Mouse (Mus musculus) liver, postnatal 0 days (tissue): ENCODE measurements at regions not wholly inside any gene's neighbourhood (a gene's known extent, or its start where the extent isn't known, plus 50 kb on each side); places are given as distances from the start of the nearest gene placed in this dataset.
"Not testable (repeated sequence)": the region's sequence is repeated elsewhere in the genome, so short reads cannot be mapped to it uniquely, and the experiment has no call there.

Experiments used
- ATAC-seq: fragments of 200-750 bp; cut with Nextera tagmentation; 2 replicates; pipeline ENCODE4 v1.8.0; 2017; ENCODE audit warnings: mild to moderate bottlenecking, moderate library complexity
- DNase-seq: peaks from one replicate; pipeline ENCODE4 v3.0.0-alpha.2; 2016
- H3K27ac ChIP-seq: fragments of 300-500 bp; sonication (generic); 2 replicates; pipeline ENCODE4 v1.5.1; 2014; ENCODE audit warnings: antibody characterized with exemption, moderate library complexity, mild to moderate bottlenecking, low read depth
- H3K27me3 ChIP-seq: fragments of 300-500 bp; sonication (generic); 2 replicates; pipeline ENCODE4 v1.6.1; 2014; ENCODE audit warnings: low read length, control low read depth, mixed read lengths; ENCODE audit not compliant: insufficient read depth
- H3K36me3 ChIP-seq: fragments of 300-500 bp; sonication (generic); replicated peaks from 2 replicates; pipeline ENCODE4 v1.6.1; 2014; ENCODE audit warnings: mild to moderate bottlenecking, control low read depth, low read length, moderate library complexity, mixed read lengths; ENCODE audit not compliant: insufficient read depth
- H3K4me1 ChIP-seq: fragments of 300-500 bp; sonication (generic); 2 replicates; pipeline ENCODE4 v1.6.1; 2014; ENCODE audit warnings: antibody characterized with exemption, mild to moderate bottlenecking, control low read depth; ENCODE audit not compliant: insufficient read depth
- H3K4me2 ChIP-seq: fragments of 300-500 bp; sonication (generic); 2 replicates; pipeline ENCODE4 v1.6.1; 2014; ENCODE audit warnings: low read depth, mild to moderate bottlenecking, low read length, moderate library complexity, mixed read lengths
- H3K4me3 ChIP-seq: fragments of 300-500 bp; sonication (generic); 2 replicates; pipeline ENCODE4 v1.5.1; 2014; ENCODE audit warnings: low read depth, low read length
- H3K9ac ChIP-seq: fragments of 300-500 bp; sonication (generic); replicated peaks from 2 replicates; pipeline ENCODE4 v1.6.1; 2014; ENCODE audit warnings: mild to moderate bottlenecking, moderate library complexity
- H3K9me3 ChIP-seq: fragments of 300-500 bp; sonication (generic); 2 replicates; pipeline ENCODE4 v1.6.1; 2016; ENCODE audit warnings: mild to moderate bottlenecking, control low read depth, low read length, mixed read lengths
- CTCF ChIP-seq: sonication (generic); IDR thresholded peaks from 2 replicates; pipeline ENCODE4 v1.5.1; 2016; ENCODE audit warnings: antibody characterized with exemption, low read depth
- EP300 ChIP-seq: IDR thresholded peaks from 2 replicates; pipeline ENCODE4 v1.6.1; 2016; ENCODE audit warnings: antibody characterized with exemption, low read depth, mild to moderate bottlenecking
- WGBS: fragments of 180-500 bp; shearing (Covaris S2); extraction: QIAGEN DNeasy Blood & Tissue Kit; methylation state at CpG from one replicate; pipeline ENCODE4 v1.1.7; 2014; ENCODE audit not compliant: insufficient replicate concordance; 5-methylcytosine and 5-hydroxymethylcytosine counted together

DNA sequence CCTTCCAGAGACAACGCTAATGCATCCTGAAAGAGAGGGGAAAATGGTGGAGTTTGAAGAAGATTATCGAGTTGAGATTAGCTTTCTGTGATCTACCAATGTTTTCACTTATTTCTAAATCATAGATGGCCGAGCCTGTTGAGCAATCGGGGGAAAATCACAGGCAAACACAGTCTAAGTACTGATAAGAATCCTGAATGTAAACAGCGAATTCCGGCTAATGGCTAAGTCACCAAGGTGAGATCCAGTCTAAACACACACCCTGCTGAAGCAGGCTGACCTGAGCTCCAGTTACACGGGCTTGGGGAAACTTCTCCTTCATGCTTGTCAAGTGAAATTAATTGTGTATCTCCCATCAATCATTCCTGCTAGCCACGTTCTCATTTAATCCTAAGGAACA is 103.4 kb downstream of the Sox2 start:
- TF ChIP-seq EP300: no peak
- TF ChIP-seq CTCF: no peak
- no peak for DNase-seq

DNA sequence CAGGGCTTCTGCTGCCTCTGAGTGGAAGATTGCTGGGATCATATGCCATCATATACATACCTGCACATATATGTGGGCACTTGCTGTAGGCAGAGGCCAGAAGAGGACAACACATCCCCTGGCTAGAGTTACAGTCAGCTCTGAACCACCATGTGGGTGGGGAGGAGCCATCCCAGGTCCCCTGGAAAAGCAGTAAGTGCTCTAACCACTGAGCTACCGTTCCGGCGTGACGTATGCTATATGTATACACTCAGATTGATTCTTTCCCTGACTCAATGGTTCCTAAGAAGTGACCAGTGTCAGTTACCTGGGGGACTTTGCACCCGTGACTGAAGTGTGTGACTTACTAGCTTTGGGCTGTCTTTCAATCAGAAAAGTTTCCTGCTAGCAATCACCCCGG is 104.6 kb downstream of the Sox2 start:
- Histone ChIP-seq H3K9me3 (no peaks in the 10 kb centered on the region), H3K4me1 (peaks cover 4% of the 10 kb centered on the region; the same call in 1 of the 2 replicates), H3K36me3 (no peaks in the 10 kb centered on the region), H3K27ac (no peak overlapping the region), H3K9ac (no peak overlapping the region), H3K4me3 (no peak overlapping the region), H3K27me3 (no peaks in the 10 kb centered on the region), H3K4me2 (no peak overlapping the region)
- ATAC-seq: no peak
- WGBS: 80% methylated on average over 6 of the region's 6 CpGs
- TF ChIP-seq EP300: no peak
- no peak for TF ChIP-seq CTCF
- DNase-seq: no peak

More for the DNA sequence above, 103.4 kb downstream of the Sox2 start:
- Histone ChIP-seq H3K27me3 (no peaks in the 10 kb centered on the region), H3K4me3 (no peak overlapping the region), H3K9ac (no peak overlapping the region), H3K4me1 (peaks cover 4% of the 10 kb centered on the region; the same call in 1 of the 2 replicates), H3K9me3 (no peaks in the 10 kb centered on the region), H3K27ac (no peak overlapping the region), H3K36me3 (no peaks in the 10 kb centered on the region), H3K4me2 (no peak overlapping the region)
- peak; percentile 85 for ATAC-seq
- 27% methylated on average over 8 of the region's 8 CpGs for WGBS

DNA sequence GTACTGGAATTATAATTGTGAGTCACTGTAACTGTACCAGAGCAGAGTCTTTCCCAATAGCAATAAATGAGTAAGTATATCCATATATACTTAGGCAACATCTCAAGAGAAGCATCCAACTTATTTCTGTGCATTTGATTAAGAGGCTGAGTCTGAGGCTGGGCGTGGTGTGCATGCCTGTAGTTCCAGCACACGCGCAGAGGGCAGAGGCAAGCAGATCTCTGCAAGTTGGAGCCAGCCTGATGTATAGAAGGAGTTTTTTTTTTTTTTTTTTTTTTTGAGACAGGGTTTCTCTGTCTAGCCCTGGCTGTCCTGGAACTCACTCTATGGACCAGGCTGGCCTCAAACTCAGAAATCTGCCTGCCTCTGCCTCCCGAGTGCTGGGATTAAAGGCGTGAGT is 105.1 kb downstream of the Sox2 start:
- H3K36me3 ChIP-seq, H3K9me3 ChIP-seq, H3K4me1 ChIP-seq, H3K27ac ChIP-seq, H3K9ac ChIP-seq, DNase-seq, ATAC-seq, H3K27me3 ChIP-seq, H3K4me2 ChIP-seq, H3K4me3 ChIP-seq: not testable (repeated sequence)
- WGBS: 81% methylated on average over 5 of the region's 5 CpGs

DNA sequence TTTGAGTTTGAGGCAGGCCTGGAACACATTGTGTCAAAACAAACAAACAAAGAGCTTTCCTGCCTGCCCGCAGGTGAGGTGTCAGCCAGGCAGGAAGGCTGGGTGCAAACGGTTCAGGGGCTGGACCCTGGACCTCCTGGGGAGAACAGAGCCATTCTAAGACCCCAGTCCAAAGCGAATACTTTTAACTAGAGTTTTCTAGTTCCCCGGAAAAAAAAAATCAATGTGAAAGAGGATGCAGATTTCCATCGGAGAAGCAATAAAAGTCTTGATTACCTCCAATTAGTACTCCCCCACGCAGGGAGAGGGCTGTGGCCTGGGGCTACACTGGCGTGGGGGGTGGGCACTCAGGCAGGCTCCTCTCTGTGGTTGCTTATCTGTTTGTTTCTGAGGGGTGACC is 106.4 kb downstream of the Sox2 start:
- ATAC-seq (no peak), DNase-seq (no peak)
- Histone ChIP-seq H3K27ac (no peak overlapping the region), H3K4me1 (peaks cover 4% of the 10 kb centered on the region; the same call in 1 of the 2 replicates), H3K9ac (no peak overlapping the region), H3K4me2 (no peak overlapping the region), H3K9me3 (no peaks in the 10 kb centered on the region), H3K4me3 (no peak overlapping the region), H3K27me3 (no peaks in the 10 kb centered on the region), H3K36me3 (no peaks in the 10 kb centered on the region)
- WGBS: 38% methylated on average over 7 of the region's 7 CpGs
- TF ChIP-seq CTCF (no peak), EP300 (no peak)

DNA sequence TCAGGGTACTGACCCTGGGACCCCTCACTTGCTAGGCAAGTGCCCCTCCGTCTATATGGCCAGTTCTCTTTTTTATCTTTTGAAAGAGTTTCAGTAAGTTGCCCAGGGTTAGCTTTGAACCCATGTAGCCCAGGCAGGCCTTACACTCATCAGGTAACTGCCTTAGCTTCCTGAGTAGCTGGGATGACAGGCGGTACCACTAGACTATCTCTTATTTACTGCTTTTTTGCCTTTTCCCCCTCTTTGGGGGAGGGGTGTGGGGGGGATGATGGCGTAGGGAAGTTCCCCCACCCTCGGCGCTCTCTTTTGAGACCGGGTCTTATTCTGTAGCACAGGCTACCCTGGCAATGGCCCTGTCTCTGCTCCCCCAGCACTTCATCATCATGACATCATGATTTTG is 106.9 kb downstream of the Sox2 start:
- no peaks in the 10 kb centered on the region for H3K9me3 ChIP-seq
- H3K9ac ChIP-seq: no peak overlapping the region
- H3K27ac ChIP-seq: no peak overlapping the region
- ATAC-seq (no peak), DNase-seq (no peak)
- TF ChIP-seq CTCF (no peak), EP300 (no peak)
- WGBS: 61% methylated on average over 6 of the region's 6 CpGs
- H3K27me3 ChIP-seq: no peaks in the 10 kb centered on the region
- no peaks in the 10 kb centered on the region for H3K36me3 ChIP-seq
- no peak overlapping the region for H3K4me3 ChIP-seq
- no peak overlapping the region for H3K4me2 ChIP-seq
- H3K4me1 ChIP-seq: peaks cover 4% of the 10 kb centered on the region; the same call in 1 of the 2 replicates

DNA sequence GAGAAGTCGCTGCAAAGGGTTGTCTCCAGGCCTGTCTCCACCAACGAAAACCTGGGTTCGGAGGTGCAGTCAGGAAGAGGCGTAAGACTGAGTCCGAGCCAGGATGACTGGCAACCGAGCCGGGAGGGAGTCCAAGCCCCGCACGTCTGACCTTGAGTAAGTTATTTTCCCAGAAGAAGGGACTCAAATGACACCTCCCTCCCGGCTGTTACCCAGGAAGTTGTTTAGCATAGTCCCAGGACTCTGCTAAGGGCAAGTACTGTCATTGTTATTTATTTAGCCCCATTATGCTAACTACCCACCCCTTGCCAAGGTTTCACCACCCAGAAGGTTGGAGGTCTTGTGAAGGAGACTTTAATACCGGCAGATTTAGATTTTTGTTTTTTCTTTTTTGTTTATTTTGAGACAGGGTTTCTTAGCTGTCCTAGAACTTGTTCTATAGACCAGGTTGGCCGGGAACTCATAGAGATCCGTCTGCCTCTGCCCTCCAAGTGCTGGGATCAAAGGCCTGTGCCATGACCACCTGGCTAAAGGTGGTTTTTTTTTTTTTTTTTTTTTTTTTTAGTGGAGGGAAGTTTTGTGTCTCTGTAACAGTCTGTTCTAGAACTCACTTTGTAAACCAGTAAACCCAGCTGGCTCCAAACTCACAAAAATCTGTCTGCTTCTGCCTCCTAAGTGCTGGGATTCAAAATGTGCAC is 107.8 kb downstream of the Sox2 start:
- Histone ChIP-seq H3K4me3 (no peak overlapping the region), H3K27me3 (no peaks in the 10 kb centered on the region), H3K9me3 (no peaks in the 10 kb centered on the region), H3K9ac (no peak overlapping the region), H3K27ac (no peak overlapping the region), H3K36me3 (no peaks in the 10 kb centered on the region), H3K4me2 (no peak overlapping the region), H3K4me1 (peaks cover 4% of the 10 kb centered on the region; the same call in 1 of the 2 replicates)
- TF ChIP-seq CTCF (no peak), EP300 (no peak)
- WGBS: 37% methylated on average over 13 of the region's 13 CpGs
- ATAC-seq (no peak), DNase-seq (no peak)
